Mouse (Mus musculus): ENCODE data around the gene Rab1b. TPM values are rescaled to one million over a fixed set of nuclear protein-coding genes. Genes with fewer than 3 reads are reported as not detected.

The Rab1b gene
- total and polyA plus RNA-seq, 3 experiments: 47.6 to 195 (median 90.4) TPM

DNA sequence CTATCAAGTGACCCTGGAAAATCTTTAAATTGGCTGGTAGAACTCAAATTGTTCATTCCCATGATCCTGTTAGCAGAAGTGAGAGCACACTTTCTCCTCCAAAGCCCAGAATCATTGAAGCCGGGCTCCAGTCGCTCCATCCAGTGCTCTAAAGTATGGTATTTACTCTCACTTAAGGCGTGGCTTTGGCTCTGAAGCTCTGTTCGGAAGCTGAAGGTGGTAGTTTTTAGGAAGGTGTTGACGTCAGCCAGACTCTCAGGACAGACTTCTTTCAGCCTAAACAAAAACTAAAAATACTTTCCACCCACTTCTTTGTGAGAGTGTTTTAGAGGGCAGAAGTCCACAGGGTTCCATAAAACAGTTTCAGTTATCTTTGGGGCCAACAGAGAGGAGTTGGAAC, 33.4 kb downstream of the Rab1b start:
- TF ChIP-seq GATA2 (IDR thresholded peaks at IDR 0.05; ENCODE audit: borderline replicate concordance, low read depth, low read length) (no peak), GATA1 (IDR thresholded peaks at IDR 0.05; ENCODE audit: borderline replicate concordance, low read length) (no peak), TAL1 (conservative IDR thresholded peaks at IDR 0.05; ENCODE audit: low read depth, low read length) (no peak), POLR2AphosphoS5 (IDR thresholded peaks at IDR 0.05; ENCODE audit: insufficient replicate concordance, low read depth, low read length) (no peak), CTCF (IDR thresholded peaks at IDR 0.05; ENCODE audit: low read depth, low read length) (no peak)
- Histone ChIP-seq H3K36me3 (replicated peaks) (no peaks in the 10 kb centered on the region), H3K4me1 (ENCODE audit: insufficient read depth, low read depth, low read length) (peaks cover 25% of the 10 kb centered on the region), H3K9me3 (replicated peaks) (no peaks in the 10 kb centered on the region), H3K27me3 (ENCODE audit: insufficient read depth, low read length) (peaks cover 35% of the 10 kb centered on the region), H3K4me3 (ENCODE audit: low read depth, low read length) (no peak overlapping the region)
- ATAC-seq (ENCODE audit: extremely low read depth, insufficient number of reproducible peaks, low FRiP score, poor library complexity, severe bottlenecking): no peak
- DNase-seq (ENCODE audit: low spot score): no peak

DNA sequence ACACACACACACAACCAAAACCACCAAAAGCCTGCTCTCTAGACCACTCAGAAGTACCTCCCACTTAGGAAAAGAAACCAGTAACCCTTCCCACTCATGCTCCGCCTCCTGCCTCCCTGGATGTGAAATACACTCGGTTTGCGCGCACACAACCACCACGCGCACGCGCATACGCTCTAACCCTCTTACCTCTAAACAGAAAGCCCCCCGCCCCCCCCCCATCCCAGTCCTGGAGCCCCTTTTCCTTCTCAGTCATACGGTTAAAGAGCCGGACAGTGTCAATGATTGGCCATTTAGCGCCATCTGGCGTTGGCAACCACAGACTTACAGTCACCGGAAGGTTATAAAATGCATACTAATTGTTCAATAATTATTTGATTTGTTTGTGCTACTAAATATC, 33.8 kb downstream of the Rab1b start:
- no peaks in the 10 kb centered on the region for H3K36me3 ChIP-seq (replicated peaks)
- H3K9me3 ChIP-seq (replicated peaks): no peaks in the 10 kb centered on the region
- DNase-seq (ENCODE audit: low spot score) (no peak), ATAC-seq (ENCODE audit: extremely low read depth, insufficient number of reproducible peaks, low FRiP score, poor library complexity, severe bottlenecking) (no peak)
- H3K27me3 ChIP-seq (ENCODE audit: insufficient read depth, low read length): peaks cover 40% of the 10 kb centered on the region
- peaks cover 30% of the 10 kb centered on the region for H3K4me1 ChIP-seq (ENCODE audit: insufficient read depth, low read depth, low read length)
- TF ChIP-seq GATA1 (IDR thresholded peaks at IDR 0.05; ENCODE audit: borderline replicate concordance, low read length) (no peak), CTCF (IDR thresholded peaks at IDR 0.05; ENCODE audit: low read depth, low read length) (0 out of 2 replicates have a peak, but pooled peaks have one; percentile 19)
- peak overlapping the region; percentile 70; the same call in 1 of the 2 replicates for H3K4me3 ChIP-seq (ENCODE audit: low read depth, low read length)

- peak overlapping the region; percentile 70 for H3K4me3 ChIP-seq (ENCODE audit: low read depth, low read length)
- H3K4me1 ChIP-seq (ENCODE audit: insufficient read depth, low read depth, low read length): peaks cover 35% of the 10 kb centered on the region
- H3K9me3 ChIP-seq (replicated peaks): no peaks in the 10 kb centered on the region
- peaks cover 43% of the 10 kb centered on the region for H3K27me3 ChIP-seq (ENCODE audit: insufficient read depth, low read length)
- DNase-seq (ENCODE audit: low spot score): no peak
- no peaks in the 10 kb centered on the region for H3K36me3 ChIP-seq (replicated peaks)
- TF ChIP-seq GATA1 (IDR thresholded peaks at IDR 0.05; ENCODE audit: borderline replicate concordance, low read length): no peak
- no peak for TF ChIP-seq GATA2 (IDR thresholded peaks at IDR 0.05; ENCODE audit: borderline replicate concordance, low read depth, low read length)
- TF ChIP-seq TAL1 (conservative IDR thresholded peaks at IDR 0.05; ENCODE audit: low read depth, low read length): no peak
- TF ChIP-seq POLR2AphosphoS5 (IDR thresholded peaks at IDR 0.05; ENCODE audit: insufficient replicate concordance, low read depth, low read length): no peak
- TF ChIP-seq CTCF (IDR thresholded peaks at IDR 0.05; ENCODE audit: low read depth, low read length): no peak
- no peak for ATAC-seq (ENCODE audit: extremely low read depth, insufficient number of reproducible peaks, low FRiP score, poor library complexity, severe bottlenecking)
These were observed 34.4 kb downstream of the Rab1b start for GRCm38 (mm10) chr19:5072389-5073019.

- Histone ChIP-seq H3K4me1 (ENCODE audit: insufficient read depth, low read depth, low read length) (peaks cover 43% of the 10 kb centered on the region), H3K9me3 (replicated peaks) (no peaks in the 10 kb centered on the region), H3K4me3 (ENCODE audit: low read depth, low read length) (peak overlapping the region; percentile 70), H3K36me3 (replicated peaks) (no peaks in the 10 kb centered on the region), H3K27me3 (ENCODE audit: insufficient read depth, low read length) (peaks cover 50% of the 10 kb centered on the region)
- DNase-seq (ENCODE audit: low spot score): peak; percentile 83
- TF ChIP-seq TAL1 (conservative IDR thresholded peaks at IDR 0.05; ENCODE audit: low read depth, low read length): no peak
- no peak for TF ChIP-seq GATA2 (IDR thresholded peaks at IDR 0.05; ENCODE audit: borderline replicate concordance, low read depth, low read length)
- no peak for TF ChIP-seq POLR2AphosphoS5 (IDR thresholded peaks at IDR 0.05; ENCODE audit: insufficient replicate concordance, low read depth, low read length)
- TF ChIP-seq CTCF (IDR thresholded peaks at IDR 0.05; ENCODE audit: low read depth, low read length): no peak
- no peak for TF ChIP-seq GATA1 (IDR thresholded peaks at IDR 0.05; ENCODE audit: borderline replicate concordance, low read length)
- peak; percentile 75 for ATAC-seq (ENCODE audit: extremely low read depth, insufficient number of reproducible peaks, low FRiP score, poor library complexity, severe bottlenecking)
These were observed 35.1 kb downstream of the Rab1b start for GRCm38 (mm10) chr19:5071545-5072369.

DNA sequence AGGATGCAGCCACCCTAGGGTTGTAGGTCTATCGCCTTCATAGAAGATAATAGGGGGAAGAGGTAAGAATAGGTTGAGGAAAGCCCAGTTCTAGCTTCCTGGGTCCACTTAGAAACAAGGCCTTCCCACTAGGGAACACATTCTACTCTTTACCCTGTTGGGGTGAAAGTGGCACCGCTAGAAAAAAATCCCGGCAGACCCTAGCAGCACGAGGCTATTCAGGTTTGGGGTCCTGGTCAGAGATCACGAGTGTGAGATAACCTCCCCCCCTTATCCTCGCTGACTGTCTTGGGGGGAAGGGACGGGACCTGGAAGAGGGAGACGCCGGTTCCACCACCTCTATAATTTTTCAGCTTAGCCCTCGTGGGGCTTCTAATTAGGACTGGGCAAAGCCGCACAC, 35.8 kb downstream of the Rab1b start:
- H3K9me3 ChIP-seq (replicated peaks): no peaks in the 10 kb centered on the region
- H3K36me3 ChIP-seq (replicated peaks): no peaks in the 10 kb centered on the region
- peaks cover 47% of the 10 kb centered on the region for H3K27me3 ChIP-seq (ENCODE audit: insufficient read depth, low read length)
- TF ChIP-seq GATA2 (IDR thresholded peaks at IDR 0.05; ENCODE audit: borderline replicate concordance, low read depth, low read length): no peak
- TF ChIP-seq CTCF (IDR thresholded peaks at IDR 0.05; ENCODE audit: low read depth, low read length): no peak
- no peak for TF ChIP-seq GATA1 (IDR thresholded peaks at IDR 0.05; ENCODE audit: borderline replicate concordance, low read length)
- no peak for TF ChIP-seq POLR2AphosphoS5 (IDR thresholded peaks at IDR 0.05; ENCODE audit: insufficient replicate concordance, low read depth, low read length)
- TF ChIP-seq TAL1 (conservative IDR thresholded peaks at IDR 0.05; ENCODE audit: low read depth, low read length): no peak
- peaks cover 43% of the 10 kb centered on the region for H3K4me1 ChIP-seq (ENCODE audit: insufficient read depth, low read depth, low read length)
- no peak for ATAC-seq (ENCODE audit: extremely low read depth, insufficient number of reproducible peaks, low FRiP score, poor library complexity, severe bottlenecking)
- H3K4me3 ChIP-seq (ENCODE audit: low read depth, low read length): peak overlapping the region; percentile 70; the same call in 1 of the 2 replicates
- DNase-seq (ENCODE audit: low spot score): no peak

- Histone ChIP-seq H3K4me1 (ENCODE audit: insufficient read depth, low read depth, low read length) (peaks cover 43% of the 10 kb centered on the region), H3K36me3 (replicated peaks) (no peaks in the 10 kb centered on the region), H3K4me3 (ENCODE audit: low read depth, low read length) (no peak overlapping the region), H3K27me3 (ENCODE audit: insufficient read depth, low read length) (peaks cover 47% of the 10 kb centered on the region), H3K9me3 (replicated peaks) (no peaks in the 10 kb centered on the region)
- DNase-seq (ENCODE audit: low spot score): no peak
- ATAC-seq (ENCODE audit: extremely low read depth, insufficient number of reproducible peaks, low FRiP score, poor library complexity, severe bottlenecking): no peak
- TF ChIP-seq TAL1 (conservative IDR thresholded peaks at IDR 0.05; ENCODE audit: low read depth, low read length): no peak
- TF ChIP-seq POLR2AphosphoS5 (IDR thresholded peaks at IDR 0.05; ENCODE audit: insufficient replicate concordance, low read depth, low read length): no peak
- no peak for TF ChIP-seq CTCF (IDR thresholded peaks at IDR 0.05; ENCODE audit: low read depth, low read length)
- TF ChIP-seq GATA2 (IDR thresholded peaks at IDR 0.05; ENCODE audit: borderline replicate concordance, low read depth, low read length): no peak
- TF ChIP-seq GATA1 (IDR thresholded peaks at IDR 0.05; ENCODE audit: borderline replicate concordance, low read length): no peak
These were observed 36.9 kb downstream of the Rab1b start for GRCm38 (mm10) chr19:5069978-5070377.

All from G1E (cell line).